Mouse (Mus musculus): ENCODE measurements at regions not wholly inside any gene's neighbourhood (a gene's known extent, or its start where the extent isn't known, plus 50 kb on each side); places are given as distances from the start of the nearest gene placed in this dataset.

GRCm38 (mm10) chr9:116365016-116365685 is 190.0 kb upstream of the Tgfbr2 start:
- DNase-seq = no peak

- no peak for DNase-seq
Measured at GRCm38 (mm10) chr9:116361092-116361491, 185.9 kb upstream of the Tgfbr2 start.

- no peak for DNase-seq
Measured at GRCm38 (mm10) chr9:116354056-116354732, 179.0 kb upstream of the Tgfbr2 start.

- no peak for DNase-seq
Measured at GRCm38 (mm10) chr9:116352801-116353494, 177.8 kb upstream of the Tgfbr2 start.

- peak; percentile 23 for DNase-seq
Measured at GRCm38 (mm10) chr9:116350804-116351547, 175.8 kb upstream of the Tgfbr2 start.

- no peak for DNase-seq
Measured at GRCm38 (mm10) chr9:116347021-116347420, 171.9 kb upstream of the Tgfbr2 start.

- no peak for DNase-seq
Measured at GRCm38 (mm10) chr9:116346495-116346894, 171.3 kb upstream of the Tgfbr2 start.

GRCm38 (mm10) chr9:116343086-116343481 is 167.9 kb upstream of the Tgfbr2 start:
- DNase-seq = no peak

GRCm38 (mm10) chr9:116342446-116343085 is 167.4 kb upstream of the Tgfbr2 start:
- no peak for DNase-seq

- no peak for DNase-seq
Measured at GRCm38 (mm10) chr9:116342009-116342408, 166.8 kb upstream of the Tgfbr2 start.

GRCm38 (mm10) chr9:116340952-116341351 is 165.8 kb upstream of the Tgfbr2 start:
- DNase-seq = no peak

- no peak for DNase-seq
Measured at GRCm38 (mm10) chr9:116338729-116339100, 163.6 kb upstream of the Tgfbr2 start.

- no peak for DNase-seq
Measured at GRCm38 (mm10) chr9:116338093-116338728, 163.1 kb upstream of the Tgfbr2 start.

- DNase-seq = no peak
Measured at GRCm38 (mm10) chr9:116337446-116338010, 162.4 kb upstream of the Tgfbr2 start.

GRCm38 (mm10) chr9:116335561-116336478 is 160.7 kb upstream of the Tgfbr2 start:
- no peak for DNase-seq

- no peak for DNase-seq
Measured at GRCm38 (mm10) chr9:116333956-116334463, 158.8 kb upstream of the Tgfbr2 start.

GRCm38 (mm10) chr9:116332485-116333118 is 157.4 kb upstream of the Tgfbr2 start:
- DNase-seq = no peak

- no peak for DNase-seq
Measured at GRCm38 (mm10) chr9:116331406-116331805, 156.2 kb upstream of the Tgfbr2 start.

- no peak for DNase-seq
Measured at GRCm38 (mm10) chr9:116330796-116331195, 155.6 kb upstream of the Tgfbr2 start.

GRCm38 (mm10) chr9:116329147-116329546 is 154.0 kb upstream of the Tgfbr2 start:
- DNase-seq = no peak

All from embryo, embryonic 11 days (tissue).